Mouse (Mus musculus) intestine, postnatal 0 days (tissue): ENCODE results near the gene Fam71d. TPM values are rescaled to one million over a fixed set of nuclear protein-coding genes. Genes with fewer than 3 reads are reported as not detected.

Experiments
- ATAC-seq: fragments of 200-750 bp; cut with Nextera tagmentation; 2 replicates; pipeline ENCODE4 v1.8.0; 2017; ENCODE audit warnings: mild to moderate bottlenecking, moderate TSS enrichment, moderate library complexity
- H3K27ac ChIP-seq: fragments of 300-500 bp; sonication (generic); 2 replicates; pipeline ENCODE4 v1.5.1; 2014; ENCODE audit warnings: mild to moderate bottlenecking, low read depth, low read length, moderate library complexity
- H3K27me3 ChIP-seq: fragments of 300-500 bp; sonication (generic); replicated peaks from 2 replicates; pipeline ENCODE4 v1.6.1; 2014; ENCODE audit warnings: low read length, mixed read lengths; ENCODE audit not compliant: control insufficient read depth, insufficient read depth
- H3K36me3 ChIP-seq: fragments of 300-500 bp; sonication (generic); 2 replicates; pipeline ENCODE4 v1.6.1; 2014; ENCODE audit warnings: mild to moderate bottlenecking, moderate library complexity; ENCODE audit not compliant: control insufficient read depth, insufficient read depth
- H3K4me1 ChIP-seq: fragments of 300-500 bp; sonication (generic); replicated peaks from 2 replicates; pipeline ENCODE4 v1.6.1; 2014; ENCODE audit warnings: antibody characterized with exemption, low read length, mixed read lengths; ENCODE audit not compliant: control insufficient read depth, insufficient read depth
- H3K4me2 ChIP-seq: fragments of 300-500 bp; sonication (generic); replicated peaks from 2 replicates; pipeline ENCODE4 v1.6.1; 2014; ENCODE audit warnings: low read depth, mild to moderate bottlenecking, moderate library complexity
- H3K4me3 ChIP-seq: fragments of 300-500 bp; sonication (generic); 2 replicates; pipeline ENCODE4 v1.5.1; 2014; ENCODE audit warnings: low read depth, low read length
- H3K9ac ChIP-seq: fragments of 300-500 bp; sonication (generic); 2 replicates; pipeline ENCODE4 v1.6.1; 2014; ENCODE audit warnings: mild to moderate bottlenecking, low read depth, low read length
- H3K9me3 ChIP-seq: fragments of 300-500 bp; sonication (generic); 2 replicates; pipeline ENCODE4 v1.6.1; 2016; ENCODE audit warnings: mixed run types; ENCODE audit not compliant: control insufficient read depth
- CTCF ChIP-seq: sonication (generic); IDR thresholded peaks from 2 replicates; pipeline ENCODE4 v1.5.1; 2016; ENCODE audit warnings: low read depth, mild to moderate bottlenecking, control low read depth, antibody characterized with exemption, moderate library complexity
- WGBS: fragments of 180-500 bp; shearing (Covaris S2); extraction: QIAGEN DNeasy Blood & Tissue Kit; methylation state at CpG from one replicate; pipeline ENCODE4 v1.1.7; 2014; 5-methylcytosine and 5-hydroxymethylcytosine counted together
- polyA plus RNA-seq: library from polyadenylated mRNA; unstranded; fragments of >200 nt; fragmentation: Nextera tagmentation; extraction: Ambion mirVana; gene quantifications from 2 replicates; pipeline ENCODE4 v1.2.1, GENCODE M21; 2015

Gene Fam71d
- polyA plus RNA-seq, 1 experiment from 2014 or later, result not detected

- ATAC-seq, result no peak
- Histone ChIP-seq H3K27ac (no peak overlapping the region), H3K4me2 (no peak overlapping the region), H3K27me3 (no peaks in the 10 kb centered on the region), H3K9ac (no peak overlapping the region), H3K9me3 (no peaks in the 10 kb centered on the region), H3K4me3 (no peak overlapping the region), H3K4me1 (peaks cover 4% of the 10 kb centered on the region; the same call in 1 of the 2 replicates), H3K36me3 (0 out of 2 replicates have a peak, but pooled peaks cover 3% of the 10 kb centered on the region)
- WGBS, result 73% methylated on average over 2 of the region's 2 CpGs
- TF ChIP-seq CTCF, result no peak
Observed at GRCm38 (mm10) chr12:78681048-78681447, 10.3 kb upstream of the Fam71d start.

- H3K4me2 ChIP-seq, result no peak overlapping the region
- H3K4me1 ChIP-seq, result peaks cover 4% of the 10 kb centered on the region; the same call in 1 of the 2 replicates
- no peaks in the 10 kb centered on the region for H3K27me3 ChIP-seq
- no peaks in the 10 kb centered on the region for H3K9me3 ChIP-seq
- no peak for ATAC-seq
- H3K36me3 ChIP-seq, result 0 out of 2 replicates have a peak, but pooled peaks cover 3% of the 10 kb centered on the region
- H3K9ac ChIP-seq, result no peak overlapping the region
- no peak overlapping the region for H3K4me3 ChIP-seq
- TF ChIP-seq CTCF, result no peak
- 61% methylated on average over 4 of the region's 4 CpGs for WGBS
- no peak overlapping the region for H3K27ac ChIP-seq
Observed at GRCm38 (mm10) chr12:78682279-78682678, 9.1 kb upstream of the Fam71d start.

GRCm38 (mm10) chr12:78685669-78686215 is 5.6 kb upstream of the Fam71d start:
- H3K27ac ChIP-seq, result no peak overlapping the region
- ATAC-seq, result no peak
- no peaks in the 10 kb centered on the region for H3K9me3 ChIP-seq
- H3K36me3 ChIP-seq, result 0 out of 2 replicates have a peak, but pooled peaks cover 3% of the 10 kb centered on the region
- 46% methylated on average over 1 of the region's 1 CpGs for WGBS
- H3K27me3 ChIP-seq, result no peaks in the 10 kb centered on the region
- TF ChIP-seq CTCF, result no peak
- H3K4me3 ChIP-seq, result no peak overlapping the region
- H3K4me2 ChIP-seq, result no peak overlapping the region
- no peak overlapping the region for H3K9ac ChIP-seq
- H3K4me1 ChIP-seq, result peaks cover 4% of the 10 kb centered on the region; the same call in 1 of the 2 replicates

GRCm38 (mm10) chr12:78688876-78689275 is 2.5 kb upstream of the Fam71d start:
- H3K27ac ChIP-seq, result no peak overlapping the region
- H3K4me1 ChIP-seq, result peaks cover 4% of the 10 kb centered on the region; the same call in 1 of the 2 replicates
- no peak overlapping the region for H3K9ac ChIP-seq
- H3K36me3 ChIP-seq, result no peaks in the 10 kb centered on the region
- H3K9me3 ChIP-seq, result no peaks in the 10 kb centered on the region
- no peak overlapping the region for H3K4me2 ChIP-seq
- TF ChIP-seq CTCF, result no peak
- H3K27me3 ChIP-seq, result no peaks in the 10 kb centered on the region
- 88% methylated on average over 5 of the region's 5 CpGs for WGBS
- H3K4me3 ChIP-seq, result no peak overlapping the region
- ATAC-seq, result no peak

GRCm38 (mm10) chr12:78693281-78693680 is 1.9 kb downstream of the Fam71d start:
- ATAC-seq, result no peak
- Histone ChIP-seq H3K27ac (no peak overlapping the region), H3K4me3 (no peak overlapping the region), H3K4me1 (no peaks in the 10 kb centered on the region), H3K27me3 (no peaks in the 10 kb centered on the region), H3K9me3 (no peaks in the 10 kb centered on the region), H3K36me3 (no peaks in the 10 kb centered on the region), H3K9ac (no peak overlapping the region), H3K4me2 (no peak overlapping the region)
- TF ChIP-seq CTCF, result no peak
- WGBS, result 92% methylated on average over 2 of the region's 2 CpGs

GRCm38 (mm10) chr12:78717783-78718182 is 26.4 kb downstream of the Fam71d start:
- Histone ChIP-seq H3K4me2 (no peak overlapping the region), H3K4me1 (no peaks in the 10 kb centered on the region), H3K4me3 (no peak overlapping the region), H3K36me3 (no peaks in the 10 kb centered on the region), H3K9me3 (no peaks in the 10 kb centered on the region), H3K9ac (no peak overlapping the region), H3K27ac (no peak overlapping the region), H3K27me3 (no peaks in the 10 kb centered on the region)
- TF ChIP-seq CTCF, result no peak
- 69% methylated on average over 2 of the region's 2 CpGs for WGBS
- no peak for ATAC-seq
